Mouse (Mus musculus): ENCODE measurements at regions not wholly inside any gene's neighbourhood (a gene's known extent, or its start where the extent isn't known, plus 50 kb on each side); places are given as distances from the start of the nearest gene placed in this dataset.

GRCm38 (mm10) chr1:189067204-189067960, 59.7 kb upstream of the Kctd3 start:
- no peak for TF ChIP-seq CTCF (IDR thresholded peaks at IDR 0.05; ENCODE audit: low read depth)
- no peak for TF ChIP-seq EP300 (IDR thresholded peaks at IDR 0.05; ENCODE audit: low read depth)
